Mouse (Mus musculus) limb, embryonic 11.5 days (tissue): ENCODE results near the gene 1700001L19Rik. TPM values are rescaled to one million over a fixed set of nuclear protein-coding genes. Genes with fewer than 3 reads are reported as not detected.
A peak's percentile ranks its signal among the peaks of the same experiment; 100 is the strongest.
"Not testable (repeated sequence)": the region's sequence is repeated elsewhere in the genome, so short reads cannot be mapped to it uniquely, and the experiment has no call there.

ENCODE experiments used
- ATAC-seq: fragments of 200-750 bp; cut with Nextera tagmentation; 2 replicates; pipeline ENCODE4 v1.8.0; 2017; ENCODE audit warnings: low read depth; ENCODE audit not compliant: insufficient number of reproducible peaks, low FRiP score, low TSS enrichment
- DNase-seq: peaks from one replicate; pipeline ENCODE4 v3.0.0-alpha.2; 2015; ENCODE audit warnings: low spot score
- H3K27ac ChIP-seq: fragments of 300-500 bp; sonication (generic); replicated peaks from 2 replicates; pipeline ENCODE4 v1.5.1; 2014; ENCODE audit warnings: low read depth, mild to moderate bottlenecking, low read length
- H3K27me3 ChIP-seq: fragments of 300-500 bp; sonication (generic); 2 replicates; pipeline ENCODE4 v1.6.1; 2014; ENCODE audit warnings: mild to moderate bottlenecking, low read length, mixed read lengths; ENCODE audit not compliant: control insufficient read depth, insufficient read depth
- H3K36me3 ChIP-seq: fragments of 300-500 bp; sonication (generic); 2 replicates; pipeline ENCODE4 v1.6.1; 2014; ENCODE audit warnings: mild to moderate bottlenecking, low read length, moderate library complexity, mixed read lengths; ENCODE audit not compliant: control insufficient read depth, insufficient read depth
- H3K4me1 ChIP-seq: fragments of 300-500 bp; sonication (generic); 2 replicates; pipeline ENCODE4 v1.6.1; 2014; ENCODE audit warnings: low read length, mixed read lengths; ENCODE audit not compliant: control insufficient read depth, insufficient read depth
- H3K4me2 ChIP-seq: fragments of 300-500 bp; sonication (generic); 2 replicates; pipeline ENCODE4 v1.6.1; 2014; ENCODE audit warnings: low read depth, mild to moderate bottlenecking, moderate library complexity; ENCODE audit not compliant: severe bottlenecking
- H3K4me3 ChIP-seq: fragments of 300-500 bp; sonication (generic); 2 replicates; pipeline ENCODE4 v1.5.1; 2014; ENCODE audit warnings: low read depth, low read length
- H3K9ac ChIP-seq: fragments of 300-500 bp; sonication (generic); 2 replicates; pipeline ENCODE4 v1.6.1; 2014; ENCODE audit warnings: mild to moderate bottlenecking, low read length
- H3K9me3 ChIP-seq: fragments of 300-500 bp; sonication (generic); 2 replicates; pipeline ENCODE4 v1.6.1; 2016; ENCODE audit warnings: low read length; ENCODE audit not compliant: control insufficient read depth
- WGBS: fragments of 180-500 bp; shearing (Covaris S2); extraction: QIAGEN DNeasy Blood & Tissue Kit; methylation state at CpG from one replicate; pipeline ENCODE4 v1.1.7; 2014; 5-methylcytosine and 5-hydroxymethylcytosine counted together
- polyA plus RNA-seq: library from polyadenylated mRNA; unstranded; fragments of >200 nt; fragmentation: Nextera tagmentation; extraction: Ambion mirVana; gene quantifications from 2 replicates; pipeline ENCODE4 v1.2.1, GENCODE M21; 2014

Gene 1700001L19Rik
- polyA plus RNA-seq: 0.64 and 1.1 TPM in 2 replicates

DNA sequence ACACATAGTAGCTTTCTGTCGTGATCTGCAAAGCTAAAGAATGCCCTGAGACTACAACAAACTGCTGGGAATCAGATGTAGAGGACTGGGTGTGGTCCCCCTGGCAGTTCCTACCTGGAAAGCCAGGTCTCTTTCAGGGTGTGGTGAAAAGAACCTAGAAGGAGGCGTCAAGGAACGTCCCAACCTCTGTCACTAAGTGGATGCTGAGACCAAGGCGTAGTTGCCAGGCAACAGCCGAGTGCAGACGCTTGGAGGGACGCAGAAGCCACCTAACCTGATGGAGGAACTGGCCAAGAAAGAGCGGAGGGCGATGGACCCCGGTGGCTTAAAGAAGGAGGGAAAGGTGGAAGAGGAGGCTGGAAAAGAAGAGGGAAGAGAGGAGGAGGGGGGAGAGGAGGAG lies at the start of gene 1700001L19Rik:
1700001L19Rik (plus strand) TSS at position 223 of the 400 bp plus-strand sequence.
- Histone ChIP-seq H3K27ac (no peak within 1 kb of the TSS), H3K27me3 (no peaks in the 10 kb centered on the region), H3K9ac (no peak within 1 kb of the TSS; the same call in 1 of the 2 replicates), H3K4me3 (0 out of 2 replicates have a peak within 1 kb of the TSS, but pooled peaks have one; percentile 2), H3K36me3 (peaks cover 4% of the 10 kb centered on the region), H3K4me2 (peak within 1 kb of the TSS; percentile 28), H3K4me1 (no peaks in the 10 kb centered on the region), H3K9me3 (no peaks in the 10 kb centered on the region)
- 15% methylated on average over 10 of the region's 10 CpGs for WGBS
- no peak for DNase-seq
- no peak for ATAC-seq

- not testable (repeated sequence) for ATAC-seq, H3K4me2 ChIP-seq, H3K27ac ChIP-seq, H3K9ac ChIP-seq, H3K4me1 ChIP-seq, H3K9me3 ChIP-seq, H3K4me3 ChIP-seq, H3K36me3 ChIP-seq, H3K27me3 ChIP-seq
- WGBS: 17% methylated on average over 4 of the region's 6 CpGs
- DNase-seq: peak; percentile 46
Measured at GRCm38 (mm10) chr13:68553391-68553790, 43.8 kb upstream of the 1700001L19Rik start.

GRCm38 (mm10) chr13:68568110-68568509 lies 29.1 kb upstream of the 1700001L19Rik start:
- DNase-seq (no peak), ATAC-seq (no peak)
- no peak overlapping the region for H3K9ac ChIP-seq
- H3K27me3 ChIP-seq: no peaks in the 10 kb centered on the region
- H3K4me3 ChIP-seq: no peak overlapping the region
- H3K9me3 ChIP-seq: no peaks in the 10 kb centered on the region
- no peak overlapping the region for H3K27ac ChIP-seq
- no peak overlapping the region for H3K4me2 ChIP-seq
- H3K36me3 ChIP-seq: peaks cover 16% of the 10 kb centered on the region; the same call in 1 of the 2 replicates
- no peaks in the 10 kb centered on the region for H3K4me1 ChIP-seq
- 95% methylated on average over 9 of the region's 9 CpGs for WGBS

DNA sequence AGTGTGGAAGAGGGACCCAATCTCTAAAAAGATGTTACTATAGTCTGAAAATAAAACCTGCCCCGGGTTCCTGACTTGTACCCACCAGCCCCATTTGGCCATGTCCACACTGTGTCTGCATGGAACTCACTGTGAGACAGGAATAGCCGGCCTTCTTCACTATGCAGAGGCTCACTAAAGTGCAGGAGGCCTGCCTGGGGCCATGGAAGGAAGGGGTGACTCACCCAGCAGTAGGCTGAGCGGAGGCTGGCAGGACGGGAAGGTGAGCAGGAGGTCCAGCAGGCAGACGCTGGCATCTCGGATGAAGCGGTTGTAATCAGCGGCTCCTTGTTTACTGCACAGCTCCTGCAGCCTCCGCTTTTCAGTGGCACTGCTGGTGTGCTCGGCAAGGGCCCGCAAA lies 28.7 kb upstream of the 1700001L19Rik start:
- no peak for DNase-seq

DNA sequence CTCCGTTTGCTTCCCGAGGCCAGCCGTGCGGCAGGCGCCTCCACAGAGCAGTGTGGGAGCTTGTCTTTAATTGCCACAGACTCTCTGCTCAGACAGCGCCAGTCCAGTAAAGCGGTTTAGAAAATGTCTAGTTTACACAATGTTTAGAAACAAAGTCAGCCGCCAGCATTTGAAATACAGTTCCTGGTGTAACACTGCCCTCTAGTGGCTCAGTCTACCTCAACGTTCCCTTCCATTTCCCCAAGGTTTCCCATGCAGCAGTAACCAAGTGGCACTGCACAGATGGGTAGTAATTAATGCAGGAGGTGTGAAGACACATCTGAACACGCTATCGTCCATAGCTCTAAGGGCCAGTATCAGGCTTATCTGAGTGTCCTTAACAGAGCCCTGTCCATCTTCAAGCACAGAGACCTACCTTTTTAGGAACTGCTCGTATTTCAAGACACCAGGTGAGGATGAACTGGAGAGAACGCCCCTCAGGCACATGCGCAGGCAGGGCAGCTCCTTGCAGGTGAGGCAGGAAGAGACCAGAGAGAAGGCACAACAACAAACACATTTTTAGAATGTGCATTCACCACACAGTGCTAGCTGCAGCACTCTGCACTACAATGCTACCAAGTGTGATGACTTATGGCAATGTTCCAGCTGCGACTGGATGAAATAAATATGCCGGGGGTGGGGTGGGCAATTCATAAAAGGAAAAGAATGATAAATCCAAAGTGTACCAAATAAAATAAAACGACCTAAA lies 27.5 kb upstream of the 1700001L19Rik start:
- Histone ChIP-seq H3K9me3 (no peaks in the 10 kb centered on the region), H3K36me3 (peaks cover 12% of the 10 kb centered on the region; the same call in 1 of the 2 replicates), H3K27ac (no peak overlapping the region), H3K4me2 (no peak overlapping the region), H3K9ac (no peak overlapping the region), H3K4me1 (0 out of 2 replicates have a peak, but pooled peaks cover 4% of the 10 kb centered on the region), H3K4me3 (no peak overlapping the region), H3K27me3 (no peaks in the 10 kb centered on the region)
- DNase-seq: peak; percentile 73
- 73% methylated on average over 17 of the region's 17 CpGs for WGBS
- ATAC-seq: 0 out of 2 replicates have a peak, but pooled peaks have one; percentile 24

More for the DNA sequence above, 28.7 kb upstream of the 1700001L19Rik start:
- Histone ChIP-seq H3K27me3 (no peaks in the 10 kb centered on the region), H3K4me2 (no peak overlapping the region), H3K27ac (no peak overlapping the region), H3K4me3 (no peak overlapping the region), H3K9me3 (no peaks in the 10 kb centered on the region), H3K9ac (no peak overlapping the region), H3K36me3 (peaks cover 16% of the 10 kb centered on the region; the same call in 1 of the 2 replicates), H3K4me1 (0 out of 2 replicates have a peak, but pooled peaks cover 4% of the 10 kb centered on the region)
- ATAC-seq: no peak
- 93% methylated on average over 11 of the region's 11 CpGs for WGBS

GRCm38 (mm10) chr13:68572247-68572646 lies 25.0 kb upstream of the 1700001L19Rik start:
- H3K27me3 ChIP-seq: no peaks in the 10 kb centered on the region
- no peak overlapping the region; the same call in 1 of the 2 replicates for H3K27ac ChIP-seq
- peaks cover 11% of the 10 kb centered on the region; the same call in 1 of the 2 replicates for H3K36me3 ChIP-seq
- WGBS: 84% methylated on average over 19 of the region's 19 CpGs
- H3K4me3 ChIP-seq: no peak overlapping the region
- DNase-seq: no peak
- H3K9me3 ChIP-seq: no peaks in the 10 kb centered on the region
- no peak overlapping the region for H3K4me2 ChIP-seq
- H3K4me1 ChIP-seq: 0 out of 2 replicates have a peak, but pooled peaks cover 4% of the 10 kb centered on the region
- no peak for ATAC-seq
- no peak overlapping the region for H3K9ac ChIP-seq

DNA sequence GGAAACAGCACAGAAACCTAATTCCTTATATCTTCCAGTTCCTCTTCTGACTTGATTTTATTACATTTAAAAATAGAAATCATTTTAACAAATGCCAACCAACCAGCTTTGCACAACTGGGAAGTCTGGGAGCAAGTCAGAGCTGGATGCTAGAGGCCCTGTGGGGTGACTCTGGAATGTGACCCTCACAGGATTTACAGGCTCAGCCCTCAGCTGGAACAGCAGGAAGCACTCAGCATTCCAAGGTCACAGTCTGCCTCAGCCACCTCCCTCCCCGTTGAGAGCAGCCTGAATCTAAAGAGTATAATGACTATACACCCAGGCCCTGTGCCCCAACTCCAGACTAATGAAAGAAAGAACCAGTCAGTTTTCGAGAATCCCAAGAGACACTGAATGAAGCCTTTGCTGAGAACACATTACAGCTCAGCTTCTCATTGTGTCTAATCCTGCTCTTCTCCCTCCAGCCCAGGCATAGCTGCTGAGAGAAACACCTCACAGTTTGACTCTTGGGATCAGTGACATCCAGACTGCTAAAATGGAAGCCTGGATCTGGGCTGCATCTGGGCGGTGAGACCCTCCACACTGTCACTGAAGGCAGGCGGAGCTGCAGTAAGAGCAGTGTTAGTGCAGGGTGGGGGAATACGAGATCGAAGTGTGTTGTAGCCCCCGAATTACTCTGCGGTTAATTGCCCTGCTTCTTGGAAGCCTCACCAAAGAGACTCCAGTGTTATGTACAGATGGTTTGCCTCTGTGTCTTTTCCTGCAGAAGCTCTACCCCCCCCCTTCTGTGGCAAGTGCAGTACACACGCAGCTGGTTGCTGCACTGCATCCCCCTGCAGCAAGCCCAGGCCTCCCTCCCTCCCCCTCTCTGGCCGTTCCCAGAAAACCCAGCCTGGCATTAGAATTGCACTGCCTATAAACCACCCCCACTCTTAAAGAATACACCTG lies 24.0 kb upstream of the 1700001L19Rik start:
- no peaks in the 10 kb centered on the region for H3K9me3 ChIP-seq
- H3K4me2 ChIP-seq: no peak overlapping the region
- WGBS: 44% methylated on average over 10 of the region's 10 CpGs
- no peak overlapping the region for H3K4me3 ChIP-seq
- H3K27ac ChIP-seq: peak overlapping the region; percentile 81
- peak; percentile 71; the same call in 1 of the 2 replicates for ATAC-seq
- H3K27me3 ChIP-seq: no peaks in the 10 kb centered on the region
- H3K4me1 ChIP-seq: 0 out of 2 replicates have a peak, but pooled peaks cover 4% of the 10 kb centered on the region
- no peak overlapping the region; the same call in 1 of the 2 replicates for H3K9ac ChIP-seq
- H3K36me3 ChIP-seq: peaks cover 11% of the 10 kb centered on the region; the same call in 1 of the 2 replicates
- DNase-seq: peak; percentile 65

DNA sequence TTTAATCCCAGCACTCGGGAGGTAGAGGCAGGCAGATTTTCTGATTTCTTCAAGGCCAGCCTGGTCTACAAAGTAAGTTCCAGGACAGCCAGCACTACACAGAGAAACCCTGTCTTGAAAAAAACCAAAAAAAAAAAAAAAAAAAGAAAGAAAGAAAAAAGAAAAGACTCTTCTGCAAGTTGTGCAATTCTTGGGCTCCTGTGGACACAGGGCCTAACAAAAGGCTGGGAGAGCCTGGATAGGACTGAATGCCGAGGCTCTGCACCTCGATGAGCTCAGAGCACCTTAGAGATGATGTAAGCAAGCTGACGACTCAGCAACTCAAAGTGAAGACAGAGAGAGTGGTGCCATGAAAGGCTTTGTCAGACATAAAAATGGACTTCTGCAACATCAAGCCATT lies 22.8 kb upstream of the 1700001L19Rik start:
- DNase-seq (no peak), ATAC-seq (no peak)
- Histone ChIP-seq H3K9me3 (no peaks in the 10 kb centered on the region), H3K36me3 (peaks cover 11% of the 10 kb centered on the region; the same call in 1 of the 2 replicates), H3K4me1 (0 out of 2 replicates have a peak, but pooled peaks cover 4% of the 10 kb centered on the region), H3K9ac (no peak overlapping the region), H3K4me2 (no peak overlapping the region), H3K27ac (no peak overlapping the region), H3K27me3 (no peaks in the 10 kb centered on the region), H3K4me3 (no peak overlapping the region)
- 79% methylated on average over 4 of the region's 4 CpGs for WGBS
